Mouse (Mus musculus): ENCODE results near the gene Ufd1.
"Not testable (repeated sequence)": the region's sequence is repeated elsewhere in the genome, so short reads cannot be mapped to it uniquely, and the experiment has no call there.

Gene Ufd1

GRCm38 (mm10) chr16:18809001-18809400, 2.6 kb upstream of the Ufd1 start:
- DNase-seq (ENCODE audit: low spot score in 2 of 2), result no peak

GRCm38 (mm10) chr16:18811032-18811431, 547 bp upstream of the Ufd1 start:
- DNase-seq (ENCODE audit: low spot score in 2 of 2), result no peak

GRCm38 (mm10) chr16:18812385-18812910, 869 bp downstream of the Ufd1 start:
- DNase-seq (ENCODE audit: low spot score in 2 of 2), result no peak

GRCm38 (mm10) chr16:18822356-18822755, 10.8 kb downstream of the Ufd1 start:
- DNase-seq (ENCODE audit: low spot score in 2 of 2), result no peak

GRCm38 (mm10) chr16:18822925-18823324, 11.3 kb downstream of the Ufd1 start:
- peak in 1 of 2 experiments; percentile 41 for DNase-seq (ENCODE audit: low spot score in 2 of 2)

- no peak for DNase-seq (ENCODE audit: low spot score in 2 of 2)
Observed at GRCm38 (mm10) chr16:18828630-18829029, 17.1 kb downstream of the Ufd1 start.

- no peak for DNase-seq (ENCODE audit: low spot score in 2 of 2)
Observed at GRCm38 (mm10) chr16:18829102-18829501, 17.5 kb downstream of the Ufd1 start.

- DNase-seq (ENCODE audit: low spot score in 2 of 2), result no peak
Observed at GRCm38 (mm10) chr16:18833486-18833885, 21.9 kb downstream of the Ufd1 start.

- DNase-seq (ENCODE audit: low spot score in 2 of 2), result no peak
Observed at GRCm38 (mm10) chr16:18836073-18836467, 24.5 kb downstream of the Ufd1 start.

- peak; percentile 83 to 96 for DNase-seq (ENCODE audit: low spot score in 2 of 2)
Observed at GRCm38 (mm10) chr16:18836468-18837208, 25.1 kb downstream of the Ufd1 start, which contains the start of the genes 2510002D24Rik and Gm28539. Gene 2510002D24Rik, plus strand, starts transcription at chr16:18836578. Gene Gm28539, plus strand, starts transcription at chr16:18836584.

GRCm38 (mm10) chr16:18838346-18838745, 26.8 kb downstream of the Ufd1 start:
- no peak for DNase-seq (ENCODE audit: low spot score in 2 of 2)

GRCm38 (mm10) chr16:18846301-18846820, 34.8 kb downstream of the Ufd1 start:
- no peak for DNase-seq (ENCODE audit: low spot score in 2 of 2)

- not testable (repeated sequence) for DNase-seq (ENCODE audit: low spot score in 2 of 2)
Observed at GRCm38 (mm10) chr16:18849521-18850190, 38.1 kb downstream of the Ufd1 start.

- peak; percentile 50 to 66 for DNase-seq (ENCODE audit: low spot score in 2 of 2)
Observed at GRCm38 (mm10) chr16:18858551-18858950, 47.0 kb downstream of the Ufd1 start.

GRCm38 (mm10) chr16:18860186-18860585, 48.6 kb downstream of the Ufd1 start:
- no peak for DNase-seq (ENCODE audit: low spot score in 2 of 2)

GRCm38 (mm10) chr16:18870495-18870894, 58.9 kb downstream of the Ufd1 start:
- not testable (repeated sequence) for DNase-seq (ENCODE audit: low spot score in 2 of 2)

GRCm38 (mm10) chr16:18876091-18876441, 64.5 kb downstream of the Ufd1 start:
- DNase-seq (ENCODE audit: low spot score in 2 of 2), result no peak

GRCm38 (mm10) chr16:18876442-18877308, 65.1 kb downstream of the Ufd1 start, which contains the start of the genes Mrpl40 and Hira:
Gene Mrpl40, minus strand, starts transcription at chr16:18876862.
Gene Hira, plus strand, starts transcription at chr16:18877037.
- peak; percentile 88 to 93 for DNase-seq (ENCODE audit: low spot score in 2 of 2)

GRCm38 (mm10) chr16:18877386-18878090, 66.0 kb downstream of the Ufd1 start:
- DNase-seq (ENCODE audit: low spot score in 2 of 2), result peak; percentile 32 to 51

GRCm38 (mm10) chr16:18878091-18878720, 66.6 kb downstream of the Ufd1 start:
- DNase-seq (ENCODE audit: low spot score in 2 of 2), result no peak

Measured in left cerebral cortex, adult 9 months (tissue).